Mouse (Mus musculus): ENCODE measurements around the gene Copb1.

DNA sequence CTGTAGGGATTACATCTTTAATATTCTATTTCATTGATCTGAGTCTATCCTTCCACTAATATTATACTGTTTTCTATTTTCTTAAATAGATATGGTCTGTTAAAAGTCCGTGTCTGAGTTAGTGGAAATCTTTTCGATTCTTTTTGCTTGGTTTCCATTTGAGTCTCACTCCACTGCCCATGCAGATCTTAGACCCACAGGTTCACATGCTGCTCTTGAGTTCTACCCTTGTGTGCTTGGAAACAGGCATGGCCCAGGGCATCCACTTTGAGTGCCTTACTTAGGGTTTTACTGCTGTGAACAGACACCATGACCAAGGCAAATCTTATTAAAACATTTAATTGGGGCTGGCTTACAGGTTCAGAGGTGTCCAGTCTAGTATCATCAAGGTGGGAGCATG lies 46.3 kb upstream of the Copb1 start:
- TF ChIP-seq POLR2A (IDR thresholded peaks at IDR 0.05; ENCODE audit: control insufficient read depth, extremely low read depth, insufficient read depth, low read length, poor library complexity) (no peak), CTCF (IDR thresholded peaks at IDR 0.05; ENCODE audit: borderline replicate concordance, control insufficient read depth, extremely low read depth, insufficient read depth, low read length, poor library complexity) (no peak)

Data from thymus, adult 2 months (tissue).